Comparison of ENCODE assay signal across 24 mouse cellular contexts in the genomic region with DNA sequence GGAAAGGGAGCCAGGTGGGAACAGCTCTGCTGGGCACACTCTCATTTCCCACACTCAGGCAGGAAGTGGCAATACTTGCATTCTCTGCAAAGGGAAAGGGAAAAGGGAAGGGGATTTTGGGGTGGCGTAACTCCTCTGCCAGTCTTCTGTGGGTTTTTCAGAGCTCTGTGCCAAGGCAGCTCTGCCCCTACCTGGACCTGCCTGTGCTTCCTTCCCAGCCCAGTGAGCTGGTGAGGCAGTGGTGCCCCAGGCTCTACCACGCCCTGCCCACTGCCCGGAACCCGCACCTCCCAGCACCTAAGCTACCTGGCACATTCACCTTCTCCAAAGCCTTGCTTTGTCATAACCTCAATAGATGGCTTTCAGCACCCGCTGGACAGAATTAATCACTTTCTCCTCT. TPM values are rescaled to one million over a fixed set of nuclear protein-coding genes. Genes with fewer than 3 reads are reported as not detected.
DNase-seq lines count a peak whose midpoint lies in the region; ATAC-seq and TF ChIP-seq lines count a peak whose summit lies in the region.
"Had no signal": no experiment of that assay in that cellular context is flagged by ENCODE, and none has a peak within 500 bp of the region (broad histone marks: within the 10 kb centered on the region; RNA-seq: fewer than 3 reads in every experiment).

No protein-coding gene starts in this region.

- no peaks in the 10 kb centered on the region for H3K4me1 ChIP-seq in kidney, adult 2 months (ENCODE audit: control insufficient read depth, insufficient read depth, low read length)
- peaks cover 22% of the 10 kb centered on the region for H3K4me1 ChIP-seq in stomach, embryonic 15.5 days
- peaks cover 37% of the 10 kb centered on the region for H3K4me1 ChIP-seq in kidney, embryonic 15.5 days

- DNase-seq in kidney, adult 2 months, result peak; percentile 24
- DNase-seq in kidney, adult 18-20 months, result no peak
- peak; percentile 22 for DNase-seq in 416B (ENCODE audit: low read depth)
- DNase-seq: adrenal gland, postnatal 25 days; cerebellum, adult 11-12 months; cerebellum, adult 9-11 months; heart, postnatal 36 days; kidney, postnatal 36 days; lung, postnatal 14 days; thymus, adult 2 months had no signal

- H3K4me2 ChIP-seq in stomach, embryonic 15.5 days, result no peak overlapping the region
- H3K4me2 ChIP-seq in kidney, embryonic 15.5 days, result no peak overlapping the region
- H3K4me2 ChIP-seq: embryonic facial prominence, embryonic 13.5 days; hindbrain, embryonic 13.5 days; limb, embryonic 12.5 days; midbrain, embryonic 12.5 days had no signal

- H3K9ac ChIP-seq in stomach, embryonic 15.5 days, result no peak overlapping the region
- no peak overlapping the region for H3K9ac ChIP-seq in kidney, embryonic 15.5 days
- H3K9ac ChIP-seq: embryonic facial prominence, embryonic 13.5 days; hindbrain, embryonic 13.5 days; limb, embryonic 12.5 days; midbrain, embryonic 12.5 days had no signal

- H3K9me3 ChIP-seq in stomach, embryonic 15.5 days, result no peaks in the 10 kb centered on the region
- H3K9me3 ChIP-seq in kidney, embryonic 15.5 days (replicated peaks), result no peaks in the 10 kb centered on the region
- H3K9me3 ChIP-seq: embryonic facial prominence, embryonic 13.5 days; forebrain, embryonic 10.5 days; hindbrain, embryonic 13.5 days; limb, embryonic 12.5 days; megakaryocyte, embryonic 14.5 days; midbrain, embryonic 12.5 days had no signal

- H3K79me2 ChIP-seq in macrophage (ENCODE audit: inconsistent target), result no peaks in the 10 kb centered on the region

- no peak for ATAC-seq in stomach, embryonic 15.5 days (ENCODE audit: insufficient read depth, low FRiP score, low read depth)
- no peak for ATAC-seq in CD4-positive, CD25-positive, alpha-beta regulatory T cell, adult 4 months
- no peak for ATAC-seq in kidney, embryonic 15.5 days (replicated peaks; ENCODE audit: low FRiP score)
- ATAC-seq: forebrain, embryonic 16.5 days; intestine, postnatal 0 days had no signal

- H3K27me3 ChIP-seq in kidney, adult 2 months (replicated peaks; ENCODE audit: control insufficient read depth, insufficient read depth, low read length), result no peaks in the 10 kb centered on the region
- H3K27me3 ChIP-seq in stomach, embryonic 15.5 days (replicated peaks), result peaks cover 6% of the 10 kb centered on the region; the same call in 1 of the 2 replicates
- peaks cover 24% of the 10 kb centered on the region for H3K27me3 ChIP-seq in kidney, embryonic 15.5 days

- 80% methylated on average over 5 of the region's 5 CpGs for WGBS in kidney, adult 2 months
- 21% methylated on average over 4 of the region's 5 CpGs for WGBS in macrophage (ENCODE audit: missing documents)
- WGBS in stomach, embryonic 15.5 days, result 78% methylated on average over 5 of the region's 5 CpGs
- 77% methylated on average over 5 of the region's 5 CpGs for WGBS in kidney, embryonic 15.5 days

- H3K4me3 ChIP-seq in kidney, adult 2 months (ENCODE audit: insufficient read depth, low read depth, low read length), result no peak overlapping the region
- H3K4me3 ChIP-seq in macrophage (ENCODE audit: inconsistent target), result no peak overlapping the region
- H3K4me3 ChIP-seq in stomach, embryonic 15.5 days (replicated peaks), result no peak overlapping the region
- no peak overlapping the region for H3K4me3 ChIP-seq in kidney, embryonic 15.5 days (replicated peaks)
- H3K4me3 ChIP-seq: embryonic facial prominence, embryonic 13.5 days; forebrain, embryonic 10.5 days; hindbrain, embryonic 13.5 days; layer of hippocampus, adult 2 months; left cerebral cortex, adult 2 months; limb, embryonic 12.5 days; megakaryocyte, embryonic 14.5 days; midbrain, embryonic 12.5 days had no signal

- H3K36me3 ChIP-seq in kidney, adult 2 months (ENCODE audit: control insufficient read depth, insufficient read depth, low read length), result no peaks in the 10 kb centered on the region
- no peaks in the 10 kb centered on the region for H3K36me3 ChIP-seq in macrophage (ENCODE audit: inconsistent target)
- no peaks in the 10 kb centered on the region for H3K36me3 ChIP-seq in stomach, embryonic 15.5 days
- H3K36me3 ChIP-seq in kidney, embryonic 15.5 days, result no peaks in the 10 kb centered on the region
- H3K36me3 ChIP-seq: embryonic facial prominence, embryonic 13.5 days; forebrain, embryonic 10.5 days; hindbrain, embryonic 13.5 days; limb, embryonic 12.5 days; midbrain, embryonic 12.5 days had no signal

- TF ChIP-seq CTCF in kidney, adult 2 months (conservative IDR thresholded peaks at IDR 0.05; ENCODE audit: insufficient read depth, insufficient read length, low read depth, low read length), result no peak

- TF ChIP-seq POLR2A in kidney, adult 2 months (IDR thresholded peaks at IDR 0.05; ENCODE audit: low read depth, low read length), result no peak

- H3K27ac ChIP-seq in kidney, adult 2 months (ENCODE audit: insufficient read depth, low read depth, low read length), result no peak overlapping the region
- peak overlapping the region; percentile 2; the same call in 1 of the 2 replicates for H3K27ac ChIP-seq in macrophage
- peak overlapping the region; percentile 40; the same call in 1 of the 2 replicates for H3K27ac ChIP-seq in stomach, embryonic 15.5 days
- H3K27ac ChIP-seq in kidney, embryonic 15.5 days, result no peak overlapping the region
- H3K27ac ChIP-seq: embryonic facial prominence, embryonic 13.5 days; forebrain, embryonic 10.5 days; hindbrain, embryonic 13.5 days; layer of hippocampus, adult 2 months; left cerebral cortex, adult 2 months; limb, embryonic 12.5 days; midbrain, embryonic 12.5 days had no signal

RNA-seq across cellular contexts. Expression of gene Sept9, which starts 1.3 kb away (rescaled TPM):
- polyA plus RNA-seq in kidney, adult 2 months (2012; rRNA removed), result 22.2 and 25.9 TPM in 2 replicates
- total RNA-seq in macrophage (2018; cell fraction: chromatin; rRNA removed), result 10 to 100 TPM in 22 of 26 experiments, 1 to 10 TPM in 4; 6.2 to 73.5 (median 27.9) TPM
- 100 to 1,000 TPM in 23 of 26 experiments, 10 to 100 TPM in 3; 84.1 to 154 (median 126) TPM for total RNA-seq in macrophage (2018; cell fraction: cytosol; rRNA removed)
- total RNA-seq in macrophage (2018; cell fraction: nucleus; rRNA removed), result 100 to 1,000 TPM in 2 of 26 experiments, 10 to 100 TPM in 24; 17.7 to 108 (median 42.6) TPM
- polyA plus RNA-seq in macrophage (2018), result 90.3 to 214 TPM (median 173 TPM) in 3 replicates
- 107 and 121 TPM in 2 replicates for polyA plus RNA-seq in stomach, embryonic 15.5 days (2015; fragmentation: Nextera tagmentation; extraction: Ambion mirVana)
- 100 to 1,000 TPM; 277 to 424 TPM for polyA plus RNA-seq in CD4-positive, CD25-positive, alpha-beta regulatory T cell, adult 4 months (2017; shearing (Covaris generic))
- 120 and 126 TPM in 2 replicates for polyA plus RNA-seq in kidney, embryonic 15.5 days (2015; fragmentation: Nextera tagmentation; extraction: Ambion mirVana)

Comparison
In these comparisons a context has a peak if more than half of its experiments do, and no peak if none do; other contexts are left out.
1. H3K27ac ChIP-seq: peak in macrophage (single experiment) and stomach, embryonic 15.5 days (single experiment); none in kidney, adult 2 months (single experiment) and kidney, embryonic 15.5 days (single experiment).